Mouse (Mus musculus): ENCODE data around the gene Cd300lg.

The Cd300lg gene

DNA sequence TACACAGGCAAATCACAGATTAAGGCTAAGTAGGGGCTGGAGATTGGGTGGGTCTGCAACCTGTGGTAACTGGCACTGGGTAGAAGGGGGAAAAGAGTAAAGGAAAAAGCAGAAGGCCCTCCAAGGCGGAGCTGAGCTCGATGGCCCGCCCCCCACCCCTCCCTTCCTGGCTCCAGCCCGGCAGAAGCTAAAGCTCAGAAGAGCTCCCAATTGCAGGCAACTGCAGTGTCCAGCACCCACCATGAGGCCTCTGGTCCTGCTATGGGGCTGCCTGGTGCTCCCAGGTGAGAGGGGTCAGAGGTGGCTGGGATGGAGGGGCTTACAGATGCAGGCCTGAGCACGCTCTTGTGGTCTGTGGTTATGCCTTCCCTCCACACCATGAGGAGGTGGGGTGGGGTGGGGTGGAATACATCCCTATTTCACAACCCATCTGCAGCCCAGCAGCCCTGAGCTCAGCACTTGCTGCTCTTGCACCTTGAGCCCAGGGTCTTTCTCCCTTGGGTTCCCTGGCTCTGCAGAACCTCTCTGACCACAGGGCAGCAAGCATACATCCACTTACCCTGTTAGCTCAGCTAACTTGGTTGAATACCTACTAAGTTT, at the start of gene Cd300lg:
Cd300lg (plus strand) TSS at position 160 of the 600 bp plus-strand sequence.
- no peak for DNase-seq

- no peak for DNase-seq
These were observed 49.5 kb upstream of the Cd300lg start for GRCm38 (mm10) chr11:101991813-101992212.

- no peak for DNase-seq
These were observed 48.9 kb upstream of the Cd300lg start for GRCm38 (mm10) chr11:101992411-101992810.

DNA sequence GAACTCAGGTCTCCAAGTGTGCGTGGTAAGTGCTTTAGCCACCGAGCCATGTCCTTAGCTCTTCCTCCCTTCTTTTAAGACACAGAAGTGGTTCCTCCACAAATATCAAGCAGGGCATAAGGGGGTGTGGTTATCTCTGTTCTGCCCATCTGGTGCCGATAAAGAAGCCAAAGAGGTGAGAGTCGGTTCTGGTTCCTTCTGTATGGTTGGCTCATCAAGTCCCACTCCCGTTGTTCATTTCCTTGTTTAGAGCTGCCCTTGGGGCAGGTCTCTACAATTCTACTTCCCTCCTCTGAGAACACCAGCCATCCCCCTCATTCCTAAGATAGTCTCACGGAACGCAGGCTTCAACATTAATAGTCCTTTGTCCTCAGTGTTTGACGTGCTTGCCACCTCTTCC, 47.2 kb upstream of the Cd300lg start:
- DNase-seq = no peak

DNA sequence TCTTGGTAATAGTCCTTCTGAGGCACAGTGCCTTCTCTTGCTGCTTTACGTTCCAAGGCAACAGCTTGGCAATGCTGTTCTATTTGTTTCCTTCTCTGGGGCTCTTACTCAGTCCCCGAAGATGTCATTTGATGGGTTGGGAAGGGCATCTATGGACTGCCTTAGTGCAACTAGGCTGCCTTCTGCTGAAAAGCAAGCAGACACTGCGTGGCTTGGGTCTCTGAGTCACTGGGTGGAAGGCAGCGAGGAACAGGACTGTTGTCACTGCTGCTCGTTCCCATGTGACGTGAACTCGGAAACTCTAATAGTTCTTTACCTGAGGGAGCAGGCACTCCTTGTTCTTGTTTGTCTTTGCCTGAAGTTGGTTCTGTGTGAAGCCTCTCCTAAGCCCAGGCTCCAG, 45.4 kb upstream of the Cd300lg start:
- DNase-seq = no peak

GRCm38 (mm10) chr11:101998258-101998657, 43.1 kb upstream of the Cd300lg start:
- DNase-seq = peak; percentile 35

- no peak for DNase-seq
These were observed 41.8 kb upstream of the Cd300lg start for GRCm38 (mm10) chr11:101999466-101999865.

GRCm38 (mm10) chr11:102004251-102004650, 37.1 kb upstream of the Cd300lg start:
- no peak for DNase-seq

DNA sequence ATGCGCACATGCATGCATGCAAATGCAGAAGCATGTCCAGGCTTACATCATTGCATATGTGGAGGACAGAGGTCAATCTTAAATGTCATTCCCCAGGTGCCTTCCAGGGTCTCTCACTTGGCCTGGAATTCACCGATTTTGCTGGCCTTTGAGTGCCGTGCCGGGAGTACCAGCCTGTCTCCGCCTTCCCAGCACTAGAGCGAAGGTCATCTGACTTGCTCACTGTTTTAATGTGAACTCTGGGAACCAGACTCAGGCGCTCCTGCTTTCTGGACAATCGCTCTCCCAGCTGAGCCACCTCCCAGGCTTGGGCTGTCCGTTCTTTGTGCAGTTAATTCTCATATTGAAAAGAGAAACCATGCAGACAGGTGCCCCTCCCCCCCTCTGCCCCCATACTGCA, 35.0 kb upstream of the Cd300lg start:
- DNase-seq = peak; percentile 18

GRCm38 (mm10) chr11:102006688-102007087, 34.6 kb upstream of the Cd300lg start:
- DNase-seq = no peak

- DNase-seq = no peak
These were observed 32.9 kb upstream of the Cd300lg start for GRCm38 (mm10) chr11:102008372-102008771.

DNA sequence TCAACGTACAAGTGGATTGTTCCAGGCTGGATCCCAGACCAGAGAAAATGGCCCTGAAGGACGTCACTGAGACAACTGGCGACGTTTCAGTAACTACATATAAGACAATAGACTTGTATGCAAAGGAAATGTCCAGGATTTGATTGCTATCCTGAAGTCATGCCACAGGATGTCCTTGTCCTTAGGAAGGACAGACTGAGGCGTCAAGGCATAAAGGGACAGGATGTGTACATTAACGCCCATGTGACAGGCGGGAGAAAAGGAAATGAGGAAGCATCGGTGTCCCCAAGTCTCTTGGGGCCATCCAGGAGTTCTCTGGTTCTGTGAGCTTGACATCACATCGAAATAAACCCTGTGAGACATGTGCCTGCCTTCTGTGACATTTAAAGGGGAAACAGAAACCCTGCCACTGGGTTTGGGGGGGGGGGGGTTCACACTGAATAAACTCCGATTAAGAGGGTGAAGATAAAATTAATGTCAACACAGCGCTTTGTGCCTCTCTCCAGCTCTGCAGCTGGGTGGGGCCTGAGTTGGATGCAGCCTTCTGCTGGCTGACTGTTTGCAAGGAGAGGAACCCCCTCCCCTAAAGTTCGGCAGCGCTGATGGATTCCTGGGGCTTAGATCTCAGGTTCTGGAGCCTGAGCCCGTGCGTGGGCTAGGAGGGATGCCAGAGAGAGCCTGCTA, 32.2 kb upstream of the Cd300lg start:
- no peak for DNase-seq

GRCm38 (mm10) chr11:102010140-102010539, 31.2 kb upstream of the Cd300lg start:
- DNase-seq = no peak

DNA sequence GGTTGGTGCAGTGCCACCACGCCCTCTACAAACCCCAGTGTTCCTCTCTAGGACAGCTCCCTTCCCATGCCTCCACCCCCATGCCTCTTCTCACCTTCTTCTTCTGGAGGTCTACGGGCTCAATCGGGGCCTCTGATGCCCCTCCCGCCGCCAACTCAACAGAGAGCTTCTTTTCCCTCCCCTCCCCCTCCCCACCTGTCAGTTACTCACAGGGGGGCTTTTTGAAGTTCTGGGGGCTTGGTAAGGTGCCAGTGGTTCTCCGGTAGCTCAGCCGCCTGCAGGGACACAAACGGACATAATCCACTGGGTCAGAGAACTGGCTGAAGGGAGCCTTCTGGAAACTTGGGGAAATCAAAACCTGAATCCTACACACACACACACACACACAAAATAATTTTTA, 29.8 kb upstream of the Cd300lg start:
- no peak for DNase-seq

GRCm38 (mm10) chr11:102013201-102013600, 28.1 kb upstream of the Cd300lg start:
- no peak for DNase-seq

- no peak for DNase-seq
These were observed 25.8 kb upstream of the Cd300lg start for GRCm38 (mm10) chr11:102015472-102015871.

DNA sequence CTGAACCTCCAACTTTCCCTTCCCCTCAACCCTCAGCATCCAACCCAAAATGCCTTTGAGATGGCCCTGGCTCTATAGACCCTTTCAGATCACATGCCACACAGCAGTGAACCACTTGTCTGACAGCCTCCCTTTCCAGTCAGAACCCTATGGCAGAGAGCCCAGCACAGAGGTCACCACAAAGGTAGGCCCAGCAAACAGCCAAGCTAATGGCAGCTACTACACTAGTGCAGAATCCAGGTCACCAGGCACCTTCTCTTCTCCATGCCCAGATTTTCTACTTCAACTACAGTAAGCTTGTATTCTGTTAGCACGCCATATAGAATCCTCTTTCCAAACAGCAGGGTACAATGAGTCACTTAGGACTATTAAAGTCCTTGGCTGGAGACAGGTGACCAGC, 25.2 kb upstream of the Cd300lg start:
- no peak for DNase-seq

DNA sequence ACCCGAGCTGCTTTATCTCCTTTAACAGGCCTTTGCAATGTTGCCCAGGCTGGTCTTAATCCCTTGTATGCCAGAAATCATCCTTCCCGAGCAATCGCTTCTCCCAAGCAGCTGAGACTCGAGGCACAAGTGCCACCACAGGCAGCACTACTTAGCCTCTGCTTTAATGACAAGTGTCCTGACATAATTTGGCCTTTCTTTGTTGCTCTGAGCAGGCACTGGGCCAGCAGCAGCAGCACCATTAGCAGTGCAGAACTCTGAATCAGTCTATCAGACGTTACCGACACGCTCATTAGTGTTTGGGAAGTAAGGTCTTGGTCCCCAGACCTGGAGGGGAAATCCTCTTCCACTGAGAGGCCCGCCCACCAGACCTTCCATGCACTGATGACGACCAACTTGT, 21.6 kb upstream of the Cd300lg start:
- no peak for DNase-seq

DNA sequence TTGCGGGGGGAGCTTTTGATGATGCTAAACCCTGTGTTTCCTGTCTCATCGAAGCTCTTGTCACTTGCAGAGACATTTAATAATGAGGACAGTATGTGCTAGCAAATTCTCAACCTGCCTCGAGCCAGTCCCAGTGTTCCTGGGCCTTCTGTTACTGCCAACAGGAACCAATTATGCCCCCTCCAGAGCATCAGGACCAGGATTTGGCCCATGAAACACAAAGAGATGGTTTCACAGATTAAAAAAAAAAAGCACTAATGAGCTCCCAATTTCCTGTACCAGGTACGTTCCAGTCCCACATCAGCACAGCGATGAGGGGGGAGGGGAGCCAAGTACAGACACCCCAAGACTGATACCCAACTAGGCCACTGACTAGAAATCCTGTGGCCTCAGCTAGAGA, 20.1 kb upstream of the Cd300lg start:
- no peak for DNase-seq

GRCm38 (mm10) chr11:102023406-102023805, 17.9 kb upstream of the Cd300lg start:
- no peak for DNase-seq

GRCm38 (mm10) chr11:102024084-102024758, 17.1 kb upstream of the Cd300lg start:
- DNase-seq = no peak

DNA sequence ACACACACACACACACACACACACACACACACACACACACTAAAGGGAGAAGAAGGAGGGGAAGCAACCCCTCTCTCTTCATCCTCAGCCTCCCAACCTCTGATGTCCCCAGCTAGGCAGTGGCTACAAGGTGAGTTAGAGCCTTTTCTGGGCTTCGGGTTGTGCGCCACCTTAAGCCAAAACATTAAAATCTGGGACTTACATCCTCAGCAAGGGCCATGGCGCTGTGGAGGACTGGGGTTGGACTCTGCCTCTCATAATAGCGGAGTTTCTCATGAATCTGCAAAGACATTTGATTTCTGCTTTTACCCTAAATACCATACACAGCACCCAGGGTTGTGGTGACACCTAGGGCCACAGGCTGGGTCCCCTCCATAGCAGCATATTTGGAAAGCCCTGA, 16.4 kb upstream of the Cd300lg start:
- DNase-seq = no peak

DNA sequence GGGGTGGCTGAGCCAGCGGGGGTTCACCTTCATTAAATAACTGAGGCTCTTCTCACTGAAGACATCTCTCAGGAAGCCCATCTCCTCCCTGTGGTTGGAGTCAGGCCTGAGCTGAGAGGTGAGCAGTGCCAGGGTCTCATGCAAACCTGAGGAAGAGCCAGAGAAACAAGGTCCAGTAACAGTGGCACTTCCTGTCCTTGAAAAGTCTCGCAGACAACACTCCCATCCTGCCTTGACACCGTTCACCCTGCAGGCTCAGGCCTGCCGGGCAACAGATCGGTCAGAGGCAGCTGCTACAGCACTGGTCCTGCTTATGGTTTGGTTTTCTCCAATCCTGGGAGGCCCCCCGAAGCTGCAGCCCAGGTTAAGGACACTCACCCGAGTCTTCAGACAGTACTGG, 16.0 kb upstream of the Cd300lg start:
- no peak for DNase-seq

DNA sequence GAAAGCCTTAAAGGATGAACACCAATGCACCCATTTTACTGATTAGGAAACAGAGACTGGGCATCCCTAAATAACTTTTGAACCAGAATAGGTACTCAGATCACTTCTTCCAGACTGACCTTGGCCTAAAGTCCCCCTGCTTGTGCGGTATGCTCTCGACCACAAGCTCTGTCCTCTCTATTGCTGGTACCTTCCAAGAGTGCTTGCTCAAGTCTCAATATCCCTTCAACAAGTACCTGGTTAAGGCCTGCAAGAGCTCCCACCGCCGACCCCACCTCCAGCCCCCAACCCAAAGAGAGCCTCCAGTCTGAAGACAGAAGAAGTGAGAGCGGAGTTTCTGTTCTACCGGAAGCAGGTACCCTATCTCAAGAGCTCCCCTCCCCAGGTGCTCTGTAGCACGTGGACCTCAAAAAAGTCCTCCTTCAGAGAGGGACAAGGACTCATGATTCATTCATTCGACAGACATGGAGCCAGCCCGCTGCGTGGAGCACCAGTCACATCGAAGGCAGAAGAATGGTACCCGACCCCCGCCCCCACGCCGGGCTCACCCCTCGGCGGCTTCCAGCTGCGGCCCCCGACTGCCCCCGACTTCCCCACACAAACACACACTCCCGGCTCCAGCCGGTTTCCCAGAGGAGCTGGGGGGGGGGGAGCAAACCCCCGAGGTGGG, 15.2 kb upstream of the Cd300lg start:
- DNase-seq = no peak

All from kidney, postnatal 14 days (tissue).